Mouse (Mus musculus): ENCODE data around the gene Slc15a2. TPM values are rescaled to one million over a fixed set of nuclear protein-coding genes. Genes with fewer than 3 reads are reported as not detected.

The Slc15a2 gene
- polyA plus RNA-seq, 1 experiment from 2014 or later = 12.7 TPM

DNA sequence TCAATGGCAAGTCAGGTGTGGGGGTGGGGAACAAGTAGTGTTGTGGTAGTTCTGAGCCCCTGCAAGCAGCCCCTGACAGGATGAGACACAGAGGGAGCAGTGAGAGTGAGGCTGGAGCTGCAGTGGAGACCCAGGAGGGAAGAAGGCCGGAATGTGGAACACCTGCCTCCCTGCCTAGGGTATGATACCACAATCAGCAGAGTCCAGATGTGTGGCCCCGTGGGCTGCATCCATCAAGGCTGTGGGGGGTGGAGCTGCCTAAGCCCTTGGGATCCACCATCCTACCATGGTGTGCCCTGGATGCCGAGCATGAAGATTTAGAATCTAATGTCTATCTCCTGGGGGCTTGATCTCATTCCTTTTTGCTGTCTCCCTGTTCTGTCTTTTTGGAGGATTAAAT is 28.9 kb upstream of the Slc15a2 start:
- H3K36me3 ChIP-seq (ENCODE audit: control insufficient read depth, insufficient read depth) = no peaks in the 10 kb centered on the region
- 71% methylated on average over 3 of the region's 3 CpGs for WGBS
- no peak for ATAC-seq

DNA sequence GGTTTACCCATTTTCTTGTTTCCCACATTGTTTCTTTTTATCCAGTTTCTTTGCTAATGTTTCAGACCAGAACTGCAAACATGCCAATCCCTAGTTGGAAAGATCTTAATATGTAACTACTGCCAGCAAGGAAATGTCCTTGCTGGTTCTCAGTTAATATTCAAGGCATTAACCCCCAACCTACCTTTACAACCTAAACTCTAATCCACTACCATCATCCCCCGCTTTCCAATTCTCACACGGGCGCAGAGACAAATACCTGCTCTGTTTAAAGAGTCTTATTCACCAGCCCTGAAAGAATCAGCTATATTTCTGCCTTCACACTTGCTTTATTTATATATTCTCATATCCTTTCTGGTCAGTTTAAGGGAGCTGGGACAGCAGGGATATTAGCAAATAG is 23.9 kb upstream of the Slc15a2 start:
- 87% methylated on average over 3 of the region's 3 CpGs for WGBS
- no peak for ATAC-seq
- H3K27me3 ChIP-seq (replicated peaks; ENCODE audit: control insufficient read depth, insufficient read depth, low read length) = no peaks in the 10 kb centered on the region
- no peaks in the 10 kb centered on the region for H3K36me3 ChIP-seq (ENCODE audit: control insufficient read depth, insufficient read depth)
- no peak overlapping the region for H3K27ac ChIP-seq (ENCODE audit: low read length)
- H3K9ac ChIP-seq (replicated peaks; ENCODE audit: low read depth, low read length) = no peak overlapping the region
- no peak overlapping the region for H3K4me2 ChIP-seq (ENCODE audit: low read length)
- no peaks in the 10 kb centered on the region for H3K9me3 ChIP-seq (ENCODE audit: control insufficient read depth, low read length)
- H3K4me1 ChIP-seq (replicated peaks; ENCODE audit: control insufficient read depth, insufficient read depth, low read length) = no peaks in the 10 kb centered on the region
- no peak overlapping the region for H3K4me3 ChIP-seq (replicated peaks; ENCODE audit: low read length)

More for the DNA sequence above, 28.9 kb upstream of the Slc15a2 start:
- Histone ChIP-seq H3K4me1 (replicated peaks; ENCODE audit: control insufficient read depth, insufficient read depth, low read length) (no peaks in the 10 kb centered on the region), H3K9ac (replicated peaks; ENCODE audit: low read depth, low read length) (no peak overlapping the region), H3K4me2 (ENCODE audit: low read length) (no peak overlapping the region), H3K9me3 (ENCODE audit: control insufficient read depth, low read length) (no peaks in the 10 kb centered on the region), H3K27ac (ENCODE audit: low read length) (no peak overlapping the region), H3K4me3 (replicated peaks; ENCODE audit: low read length) (no peak overlapping the region), H3K27me3 (replicated peaks; ENCODE audit: control insufficient read depth, insufficient read depth, low read length) (no peaks in the 10 kb centered on the region)

DNA sequence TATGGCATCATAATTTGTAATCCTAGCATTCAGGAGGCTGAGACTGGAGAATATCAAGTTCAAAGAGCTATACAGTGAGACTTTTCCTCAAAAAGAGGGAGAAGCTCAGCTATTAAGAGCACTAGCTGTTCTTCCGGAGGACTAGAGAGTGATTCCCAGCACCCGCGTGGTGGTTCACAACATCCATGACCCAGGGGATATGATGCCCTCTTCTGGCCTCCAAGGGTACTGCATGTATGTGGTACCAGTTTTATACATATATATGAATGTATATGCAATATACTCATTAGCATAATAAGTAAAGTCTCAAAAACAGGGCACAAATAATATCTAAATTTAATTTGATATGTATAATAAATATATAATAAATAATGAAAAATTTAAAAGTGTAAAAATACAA is 17.6 kb upstream of the Slc15a2 start:
- H3K27ac ChIP-seq (ENCODE audit: low read length) = no peak overlapping the region
- no peaks in the 10 kb centered on the region for H3K27me3 ChIP-seq (replicated peaks; ENCODE audit: control insufficient read depth, insufficient read depth, low read length)
- H3K4me1 ChIP-seq (replicated peaks; ENCODE audit: control insufficient read depth, insufficient read depth, low read length) = no peaks in the 10 kb centered on the region
- no peaks in the 10 kb centered on the region for H3K9me3 ChIP-seq (ENCODE audit: control insufficient read depth, low read length)
- no peak overlapping the region for H3K4me2 ChIP-seq (ENCODE audit: low read length)
- 89% methylated on average over 3 of the region's 3 CpGs for WGBS
- ATAC-seq = no peak
- H3K9ac ChIP-seq (replicated peaks; ENCODE audit: low read depth, low read length) = no peak overlapping the region
- no peaks in the 10 kb centered on the region for H3K36me3 ChIP-seq (ENCODE audit: control insufficient read depth, insufficient read depth)
- H3K4me3 ChIP-seq (replicated peaks; ENCODE audit: low read length) = no peak overlapping the region

DNA sequence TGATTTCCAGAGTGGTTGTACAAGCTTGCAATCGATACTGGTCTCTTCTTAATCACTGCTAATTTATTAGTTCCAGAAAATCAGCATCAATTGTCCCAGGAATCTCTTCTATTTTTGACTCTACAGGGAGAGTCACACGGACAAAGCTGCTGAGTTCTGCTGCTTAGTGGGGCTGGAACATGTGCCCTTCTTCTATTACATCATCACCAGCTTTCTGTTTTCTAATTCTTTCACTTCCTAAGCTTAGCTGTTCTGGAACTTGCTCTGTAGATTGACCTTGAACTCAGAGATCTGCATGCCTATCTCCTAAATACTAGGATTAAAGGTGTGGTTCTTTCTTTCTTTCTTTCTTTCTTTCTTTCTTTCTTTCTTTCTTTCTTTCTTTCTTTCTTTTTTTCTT is 13.6 kb upstream of the Slc15a2 start:
- WGBS = 82% methylated on average over 2 of the region's 2 CpGs
- H3K27ac ChIP-seq (ENCODE audit: low read length) = no peak overlapping the region

DNA sequence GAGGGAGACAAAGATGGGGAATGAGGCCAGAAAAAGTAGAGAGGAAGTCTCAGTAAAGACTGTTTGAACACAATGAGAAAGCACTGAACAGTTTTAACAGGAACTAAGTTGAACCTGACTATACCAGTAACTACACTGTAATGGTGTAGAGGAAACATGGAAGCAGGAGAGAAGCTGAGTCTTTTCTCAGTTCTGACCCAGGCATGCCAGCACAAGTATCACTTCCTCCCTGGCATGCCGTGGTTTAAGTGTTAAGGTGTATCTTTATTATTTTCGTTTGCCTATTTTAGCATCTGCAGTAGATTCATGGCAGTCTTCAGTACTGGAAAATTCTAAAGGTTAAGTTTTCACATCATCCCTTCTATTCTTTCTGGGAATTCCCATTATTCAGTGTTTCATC is 10.2 kb upstream of the Slc15a2 start:
- H3K4me2 ChIP-seq (ENCODE audit: low read length) = no peak overlapping the region

More for the DNA sequence above, 13.6 kb upstream of the Slc15a2 start:
- Histone ChIP-seq H3K36me3 (ENCODE audit: control insufficient read depth, insufficient read depth) (no peaks in the 10 kb centered on the region), H3K4me1 (replicated peaks; ENCODE audit: control insufficient read depth, insufficient read depth, low read length) (no peaks in the 10 kb centered on the region), H3K4me3 (replicated peaks; ENCODE audit: low read length) (no peak overlapping the region), H3K27me3 (replicated peaks; ENCODE audit: control insufficient read depth, insufficient read depth, low read length) (no peaks in the 10 kb centered on the region), H3K4me2 (ENCODE audit: low read length) (no peak overlapping the region), H3K9ac (replicated peaks; ENCODE audit: low read depth, low read length) (no peak overlapping the region), H3K9me3 (ENCODE audit: control insufficient read depth, low read length) (no peaks in the 10 kb centered on the region)
- ATAC-seq = no peak

DNA sequence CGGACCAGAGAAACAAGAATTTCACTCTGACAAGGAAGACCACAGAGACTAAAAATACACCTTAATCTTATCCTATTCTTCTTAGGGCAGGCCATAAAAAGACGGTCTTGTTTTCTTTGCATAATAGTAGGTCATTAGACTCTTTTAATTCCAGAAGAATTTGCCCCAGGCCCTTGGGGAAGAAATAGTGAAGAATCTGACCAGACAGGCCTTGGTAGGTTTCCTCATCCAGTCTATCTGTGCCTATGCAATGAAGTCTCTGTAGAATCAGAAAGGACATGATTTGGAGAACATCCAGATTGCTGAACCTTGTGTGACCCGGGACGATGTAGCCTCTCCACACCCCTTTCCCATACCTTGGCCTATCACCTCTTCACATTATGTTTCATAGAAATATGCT is 5.4 kb upstream of the Slc15a2 start:
- H3K4me2 ChIP-seq (ENCODE audit: low read length) = no peak overlapping the region
- H3K9me3 ChIP-seq (ENCODE audit: control insufficient read depth, low read length) = no peaks in the 10 kb centered on the region
- no peaks in the 10 kb centered on the region for H3K36me3 ChIP-seq (ENCODE audit: control insufficient read depth, insufficient read depth)
- H3K27me3 ChIP-seq (replicated peaks; ENCODE audit: control insufficient read depth, insufficient read depth, low read length) = no peaks in the 10 kb centered on the region
- H3K4me3 ChIP-seq (replicated peaks; ENCODE audit: low read length) = no peak overlapping the region
- H3K4me1 ChIP-seq (replicated peaks; ENCODE audit: control insufficient read depth, insufficient read depth, low read length) = peaks cover 2% of the 10 kb centered on the region; the same call in 1 of the 2 replicates
- 90% methylated on average over 4 of the region's 4 CpGs for WGBS
- no peak for ATAC-seq
- no peak overlapping the region for H3K9ac ChIP-seq (replicated peaks; ENCODE audit: low read depth, low read length)
- H3K27ac ChIP-seq (ENCODE audit: low read length) = no peak overlapping the region

More for the DNA sequence above, 10.2 kb upstream of the Slc15a2 start:
- no peaks in the 10 kb centered on the region for H3K9me3 ChIP-seq (ENCODE audit: control insufficient read depth, low read length)
- H3K4me3 ChIP-seq (replicated peaks; ENCODE audit: low read length) = no peak overlapping the region
- ATAC-seq = no peak
- no peaks in the 10 kb centered on the region for H3K27me3 ChIP-seq (replicated peaks; ENCODE audit: control insufficient read depth, insufficient read depth, low read length)
- H3K36me3 ChIP-seq (ENCODE audit: control insufficient read depth, insufficient read depth) = no peaks in the 10 kb centered on the region
- H3K9ac ChIP-seq (replicated peaks; ENCODE audit: low read depth, low read length) = no peak overlapping the region
- H3K4me1 ChIP-seq (replicated peaks; ENCODE audit: control insufficient read depth, insufficient read depth, low read length) = no peaks in the 10 kb centered on the region
- no peak overlapping the region for H3K27ac ChIP-seq (ENCODE audit: low read length)
- WGBS = 94% methylated on average over 2 of the region's 2 CpGs

DNA sequence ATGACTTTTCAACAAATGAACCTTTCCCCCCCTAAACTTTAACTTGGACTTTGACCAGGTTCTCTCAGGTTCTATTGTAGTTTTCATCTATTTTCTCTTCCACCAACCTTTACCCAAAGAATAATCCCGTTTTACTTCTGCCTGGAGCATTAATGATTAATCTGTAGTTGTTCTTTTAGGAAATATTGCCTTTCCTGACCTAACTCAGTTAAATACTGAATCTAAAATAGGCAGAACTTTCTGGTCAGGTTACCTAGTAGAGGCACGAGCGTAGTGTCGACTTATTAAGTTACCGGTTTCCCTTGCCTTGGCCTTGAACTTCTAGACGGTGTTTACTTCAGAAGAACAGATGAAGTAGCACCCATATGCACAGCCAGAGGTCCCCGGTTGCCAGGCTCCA is 1.7 kb upstream of the Slc15a2 start:
- no peaks in the 10 kb centered on the region for H3K9me3 ChIP-seq (ENCODE audit: control insufficient read depth, low read length)
- H3K4me3 ChIP-seq (replicated peaks; ENCODE audit: low read length) = no peak overlapping the region
- ATAC-seq = no peak
- no peaks in the 10 kb centered on the region for H3K36me3 ChIP-seq (ENCODE audit: control insufficient read depth, insufficient read depth)
- peaks cover 10% of the 10 kb centered on the region for H3K4me1 ChIP-seq (replicated peaks; ENCODE audit: control insufficient read depth, insufficient read depth, low read length)
- 93% methylated on average over 7 of the region's 7 CpGs for WGBS
- H3K27me3 ChIP-seq (replicated peaks; ENCODE audit: control insufficient read depth, insufficient read depth, low read length) = no peaks in the 10 kb centered on the region
- no peak overlapping the region for H3K4me2 ChIP-seq (ENCODE audit: low read length)
- no peak overlapping the region for H3K27ac ChIP-seq (ENCODE audit: low read length)
- H3K9ac ChIP-seq (replicated peaks; ENCODE audit: low read depth, low read length) = no peak overlapping the region

DNA sequence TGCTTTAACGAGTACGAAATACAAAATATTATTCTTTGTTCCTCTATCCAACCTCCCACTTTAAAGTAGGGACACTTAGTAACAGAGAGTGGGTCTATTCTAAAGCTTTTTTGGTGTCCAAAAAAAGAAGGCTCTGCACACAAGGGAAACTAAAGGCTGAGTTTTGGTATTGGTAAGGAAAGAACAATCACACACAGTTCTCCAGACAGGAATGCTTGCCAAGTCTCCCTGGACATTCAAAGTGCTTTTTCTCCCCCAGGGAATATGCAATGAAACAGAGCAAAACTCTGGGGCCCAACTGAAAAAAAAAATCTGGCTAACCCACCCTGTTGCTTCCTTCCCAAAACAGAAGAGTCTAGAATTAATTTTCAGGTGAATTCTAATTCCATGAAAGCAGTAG is 616 bp downstream of the Slc15a2 start:
- Histone ChIP-seq H3K4me3 (replicated peaks; ENCODE audit: low read length) (peak overlapping the region; percentile 33), H3K9me3 (ENCODE audit: control insufficient read depth, low read length) (no peaks in the 10 kb centered on the region), H3K27me3 (replicated peaks; ENCODE audit: control insufficient read depth, insufficient read depth, low read length) (no peaks in the 10 kb centered on the region), H3K4me1 (replicated peaks; ENCODE audit: control insufficient read depth, insufficient read depth, low read length) (peaks cover 10% of the 10 kb centered on the region), H3K4me2 (ENCODE audit: low read length) (peak overlapping the region; percentile 40), H3K27ac (ENCODE audit: low read length) (peak overlapping the region; percentile 52), H3K9ac (replicated peaks; ENCODE audit: low read depth, low read length) (no peak overlapping the region), H3K36me3 (ENCODE audit: control insufficient read depth, insufficient read depth) (no peaks in the 10 kb centered on the region)
- peak; percentile 58 for ATAC-seq
- WGBS = 28% methylated on average over 2 of the region's 2 CpGs

DNA sequence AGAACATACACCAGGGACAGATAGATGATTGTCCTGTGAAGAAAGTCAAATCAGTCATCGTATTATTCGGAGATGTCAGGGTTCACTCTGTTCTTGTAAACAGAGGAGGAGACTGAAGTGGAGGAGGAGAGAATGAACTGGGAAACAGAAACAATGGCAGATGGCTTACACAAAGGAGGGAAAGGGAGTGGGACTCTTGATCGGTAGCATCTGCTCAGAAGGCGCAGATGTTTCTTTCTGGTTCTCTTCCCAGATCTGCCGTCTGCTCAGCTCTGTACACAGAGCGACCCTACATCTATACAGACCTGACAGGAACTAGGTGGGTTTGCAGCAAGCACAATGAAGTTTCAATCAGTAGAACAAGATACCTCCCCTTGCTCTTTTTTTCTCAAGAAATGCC is 9.1 kb downstream of the Slc15a2 start:
- Histone ChIP-seq H3K9ac (replicated peaks; ENCODE audit: low read depth, low read length) (no peak overlapping the region), H3K4me1 (replicated peaks; ENCODE audit: control insufficient read depth, insufficient read depth, low read length) (peaks cover 7% of the 10 kb centered on the region), H3K4me3 (replicated peaks; ENCODE audit: low read length) (no peak overlapping the region), H3K27me3 (replicated peaks; ENCODE audit: control insufficient read depth, insufficient read depth, low read length) (no peaks in the 10 kb centered on the region), H3K27ac (ENCODE audit: low read length) (no peak overlapping the region; the same call in 1 of the 2 replicates), H3K4me2 (ENCODE audit: low read length) (no peak overlapping the region), H3K36me3 (ENCODE audit: control insufficient read depth, insufficient read depth) (no peaks in the 10 kb centered on the region), H3K9me3 (ENCODE audit: control insufficient read depth, low read length) (no peaks in the 10 kb centered on the region)
- peak; percentile 91 for ATAC-seq
- whole genome bisulfite sequencing = 60% methylated on average over 6 of the region's 6 CpGs

DNA sequence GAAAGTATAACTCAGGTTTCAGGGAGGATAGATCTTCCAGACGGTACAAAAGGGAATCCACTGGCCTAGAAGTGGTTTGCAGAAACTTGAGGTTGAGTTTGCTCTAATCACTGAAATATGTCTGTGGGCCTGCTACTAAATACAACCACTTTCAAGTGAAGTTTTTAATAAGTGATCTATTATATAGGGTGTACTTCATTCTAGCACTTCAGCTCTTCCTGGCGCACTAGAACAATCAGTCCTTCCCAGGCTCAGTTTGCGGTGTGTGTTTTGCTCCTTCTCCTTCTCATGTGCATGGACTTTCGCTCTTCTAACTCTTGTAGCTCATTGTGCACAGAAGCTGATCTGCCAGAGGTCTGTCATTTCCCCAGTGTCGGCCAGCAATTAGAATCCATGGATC is 11.8 kb downstream of the Slc15a2 start:
- no peaks in the 10 kb centered on the region for H3K27me3 ChIP-seq (replicated peaks; ENCODE audit: control insufficient read depth, insufficient read depth, low read length)
- no peak overlapping the region for H3K4me3 ChIP-seq (replicated peaks; ENCODE audit: low read length)
- no peak for ATAC-seq
- H3K4me2 ChIP-seq (ENCODE audit: low read length) = no peak overlapping the region
- WGBS = 90% methylated on average over 5 of the region's 5 CpGs
- H3K4me1 ChIP-seq (replicated peaks; ENCODE audit: control insufficient read depth, insufficient read depth, low read length) = peaks cover 7% of the 10 kb centered on the region
- H3K36me3 ChIP-seq (ENCODE audit: control insufficient read depth, insufficient read depth) = no peaks in the 10 kb centered on the region
- no peak overlapping the region for H3K27ac ChIP-seq (ENCODE audit: low read length)
- no peaks in the 10 kb centered on the region for H3K9me3 ChIP-seq (ENCODE audit: control insufficient read depth, low read length)
- no peak overlapping the region for H3K9ac ChIP-seq (replicated peaks; ENCODE audit: low read depth, low read length)

All from forebrain, embryonic 16.5 days (tissue).